Mouse (Mus musculus) heart, adult 2 months (tissue): ENCODE measurements at regions not wholly inside any gene's neighbourhood (a gene's known extent, or its start where the extent isn't known, plus 50 kb on each side); places are given as distances from the start of the nearest gene placed in this dataset.

Experiments
- CTCF ChIP-seq: fragments of 200-600 bp; IDR thresholded peaks from 2 replicates; pipeline ENCODE4 v1.8.1; 2022; ENCODE audit warnings: antibody characterized with exemption, mild to moderate bottlenecking, moderate library complexity
- POLR2A ChIP-seq: fragments of 200-500 bp; IDR thresholded peaks from 2 replicates; pipeline ENCODE4 v1.6.1; 2011; ENCODE audit warnings: mild to moderate bottlenecking, low read depth, low read length, control low read depth; ENCODE audit not compliant: insufficient read depth

DNA sequence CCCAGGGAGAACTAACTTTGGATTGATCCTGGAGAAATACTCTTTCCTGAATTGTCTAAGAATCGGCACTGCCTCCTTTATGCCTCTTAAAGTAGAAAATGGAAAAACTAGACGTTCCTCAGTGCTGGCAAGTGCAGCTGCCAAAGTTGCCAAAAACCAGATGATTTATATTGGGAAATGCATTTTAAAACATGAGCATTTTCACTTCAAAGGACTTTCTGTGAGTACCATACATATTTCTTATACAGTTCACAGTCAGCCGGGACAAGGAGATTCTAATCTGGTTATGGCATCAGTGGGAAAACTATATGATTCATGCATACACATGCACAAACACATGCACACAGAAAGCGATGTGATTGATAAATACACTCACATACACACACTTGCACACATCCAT is 315.6 kb upstream of the Tenm3 start:
- TF ChIP-seq CTCF (no peak), POLR2A (no peak)
